Mouse (Mus musculus): ENCODE results near the gene Fra10ac1.

DNA sequence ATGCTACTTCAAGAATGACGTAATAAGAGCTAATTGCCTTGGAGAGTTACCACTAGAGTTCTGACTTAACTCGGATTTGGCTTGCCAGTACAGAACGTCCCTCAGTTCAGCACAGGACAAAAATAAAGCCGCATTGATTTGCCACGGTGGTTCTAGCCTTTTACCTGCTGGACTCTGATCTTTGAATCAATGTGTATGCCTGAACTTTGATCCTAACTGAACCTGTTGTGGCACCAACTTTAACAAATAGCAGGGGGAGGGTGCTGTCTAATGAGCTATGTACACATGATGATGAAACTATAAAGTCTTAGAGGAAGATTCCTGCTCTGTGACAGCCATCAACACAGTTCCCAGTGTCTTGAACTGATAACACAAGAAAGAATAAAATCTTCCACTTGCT, 32.5 kb downstream of the Fra10ac1 start:
- TF ChIP-seq ZC3H11A (IDR thresholded peaks at IDR 0.05; ENCODE audit: borderline replicate concordance, low read depth, low read length) (no peak), ZNF384 (IDR thresholded peaks at IDR 0.05; ENCODE audit: low read depth, low read length) (no peak)
